Mouse (Mus musculus): ENCODE results near the gene Gpsm3. TPM values are rescaled to one million over a fixed set of nuclear protein-coding genes. Genes with fewer than 3 reads are reported as not detected.

Gpsm3 gene
- total and polyA plus RNA-seq, 2 experiments from 2014 or later, result 4.8 to 5.4 TPM

GRCm38 (mm10) chr17:34556406-34556805, 33.2 kb upstream of the Gpsm3 start:
- ATAC-seq, result no peak
- TF ChIP-seq CTCF (IDR thresholded peaks at IDR 0.05; ENCODE audit: low read depth), result no peak
- Histone ChIP-seq H3K27me3 (ENCODE audit: insufficient read depth, low read length) (no peaks in the 10 kb centered on the region), H3K4me3 (ENCODE audit: low read length) (no peak overlapping the region), H3K4me1 (ENCODE audit: insufficient read depth, low read length) (no peaks in the 10 kb centered on the region), H3K9me3 (ENCODE audit: low read length) (no peaks in the 10 kb centered on the region), H3K9ac (replicated peaks; ENCODE audit: low read length) (no peak overlapping the region), H3K4me2 (ENCODE audit: low read depth, low read length) (no peak overlapping the region), H3K36me3 (ENCODE audit: insufficient read depth, low read length) (no peaks in the 10 kb centered on the region), H3K27ac (no peak overlapping the region)
- 85% methylated on average over 8 of the region's 8 CpGs for WGBS
- no peak for DNase-seq (ENCODE audit: low spot score)

GRCm38 (mm10) chr17:34557411-34557810, 32.2 kb upstream of the Gpsm3 start:
- no peak overlapping the region for H3K4me3 ChIP-seq (ENCODE audit: low read length)
- no peaks in the 10 kb centered on the region for H3K27me3 ChIP-seq (ENCODE audit: insufficient read depth, low read length)
- TF ChIP-seq CTCF (IDR thresholded peaks at IDR 0.05; ENCODE audit: low read depth), result no peak
- H3K36me3 ChIP-seq (ENCODE audit: insufficient read depth, low read length), result no peaks in the 10 kb centered on the region
- 78% methylated on average over 11 of the region's 11 CpGs for WGBS
- H3K9ac ChIP-seq (replicated peaks; ENCODE audit: low read length), result no peak overlapping the region
- H3K4me1 ChIP-seq (ENCODE audit: insufficient read depth, low read length), result no peaks in the 10 kb centered on the region
- ATAC-seq (no peak), DNase-seq (ENCODE audit: low spot score) (no peak)
- no peaks in the 10 kb centered on the region for H3K9me3 ChIP-seq (ENCODE audit: low read length)
- H3K4me2 ChIP-seq (ENCODE audit: low read depth, low read length), result no peak overlapping the region
- no peak overlapping the region for H3K27ac ChIP-seq

- 82% methylated on average over 7 of the region's 7 CpGs for WGBS
- Histone ChIP-seq H3K4me3 (ENCODE audit: low read length) (no peak overlapping the region), H3K27me3 (ENCODE audit: insufficient read depth, low read length) (no peaks in the 10 kb centered on the region), H3K27ac (no peak overlapping the region), H3K4me2 (ENCODE audit: low read depth, low read length) (no peak overlapping the region), H3K36me3 (ENCODE audit: insufficient read depth, low read length) (no peaks in the 10 kb centered on the region), H3K9ac (replicated peaks; ENCODE audit: low read length) (no peak overlapping the region), H3K4me1 (ENCODE audit: insufficient read depth, low read length) (no peaks in the 10 kb centered on the region), H3K9me3 (ENCODE audit: low read length) (no peaks in the 10 kb centered on the region)
- no peak for TF ChIP-seq CTCF (IDR thresholded peaks at IDR 0.05; ENCODE audit: low read depth)
- DNase-seq (ENCODE audit: low spot score) (no peak), ATAC-seq (no peak)
Measured at GRCm38 (mm10) chr17:34559116-34559515, 30.5 kb upstream of the Gpsm3 start.

GRCm38 (mm10) chr17:34559895-34560294, 29.7 kb upstream of the Gpsm3 start:
- Histone ChIP-seq H3K4me3 (ENCODE audit: low read length) (no peak overlapping the region), H3K4me1 (ENCODE audit: insufficient read depth, low read length) (no peaks in the 10 kb centered on the region), H3K9ac (replicated peaks; ENCODE audit: low read length) (no peak overlapping the region), H3K9me3 (ENCODE audit: low read length) (no peaks in the 10 kb centered on the region), H3K27me3 (ENCODE audit: insufficient read depth, low read length) (no peaks in the 10 kb centered on the region), H3K36me3 (ENCODE audit: insufficient read depth, low read length) (no peaks in the 10 kb centered on the region), H3K27ac (no peak overlapping the region), H3K4me2 (ENCODE audit: low read depth, low read length) (no peak overlapping the region)
- DNase-seq (ENCODE audit: low spot score) (no peak), ATAC-seq (no peak)
- TF ChIP-seq CTCF (IDR thresholded peaks at IDR 0.05; ENCODE audit: low read depth), result no peak
- 38% methylated on average over 15 of the region's 15 CpGs for WGBS

- TF ChIP-seq CTCF (IDR thresholded peaks at IDR 0.05; ENCODE audit: low read depth), result no peak
- DNase-seq (ENCODE audit: low spot score) (no peak), ATAC-seq (no peak)
- 94% methylated on average over 6 of the region's 6 CpGs for WGBS
- no peaks in the 10 kb centered on the region for H3K36me3 ChIP-seq (ENCODE audit: insufficient read depth, low read length)
- no peak overlapping the region for H3K27ac ChIP-seq
- no peak overlapping the region for H3K4me3 ChIP-seq (ENCODE audit: low read length)
- H3K9ac ChIP-seq (replicated peaks; ENCODE audit: low read length), result no peak overlapping the region
- H3K27me3 ChIP-seq (ENCODE audit: insufficient read depth, low read length), result no peaks in the 10 kb centered on the region
- H3K4me2 ChIP-seq (ENCODE audit: low read depth, low read length), result no peak overlapping the region
- H3K9me3 ChIP-seq (ENCODE audit: low read length), result no peaks in the 10 kb centered on the region
- no peaks in the 10 kb centered on the region for H3K4me1 ChIP-seq (ENCODE audit: insufficient read depth, low read length)
Measured at GRCm38 (mm10) chr17:34560438-34560837, 29.2 kb upstream of the Gpsm3 start.

- WGBS, result 51% methylated on average over 8 of the region's 8 CpGs
- Histone ChIP-seq H3K9ac (replicated peaks; ENCODE audit: low read length) (no peak overlapping the region), H3K4me1 (ENCODE audit: insufficient read depth, low read length) (no peaks in the 10 kb centered on the region)
Measured at GRCm38 (mm10) chr17:34561200-34561599, 28.4 kb upstream of the Gpsm3 start.

GRCm38 (mm10) chr17:34562595-34562994, 27.0 kb upstream of the Gpsm3 start:
- Histone ChIP-seq H3K4me3 (ENCODE audit: low read length) (no peak overlapping the region), H3K4me1 (ENCODE audit: insufficient read depth, low read length) (no peaks in the 10 kb centered on the region), H3K27ac (no peak overlapping the region), H3K36me3 (ENCODE audit: insufficient read depth, low read length) (no peaks in the 10 kb centered on the region), H3K9ac (replicated peaks; ENCODE audit: low read length) (no peak overlapping the region), H3K9me3 (ENCODE audit: low read length) (no peaks in the 10 kb centered on the region), H3K4me2 (ENCODE audit: low read depth, low read length) (no peak overlapping the region), H3K27me3 (ENCODE audit: insufficient read depth, low read length) (no peaks in the 10 kb centered on the region)
- 72% methylated on average over 3 of the region's 3 CpGs for WGBS
- DNase-seq (ENCODE audit: low spot score) (no peak), ATAC-seq (no peak)
- TF ChIP-seq CTCF (IDR thresholded peaks at IDR 0.05; ENCODE audit: low read depth), result no peak

More at GRCm38 (mm10) chr17:34561200-34561599, 28.4 kb upstream of the Gpsm3 start:
- H3K9me3 ChIP-seq (ENCODE audit: low read length), result no peaks in the 10 kb centered on the region
- no peak overlapping the region for H3K4me2 ChIP-seq (ENCODE audit: low read depth, low read length)
- peak; percentile 11 for DNase-seq (ENCODE audit: low spot score)
- no peak overlapping the region for H3K27ac ChIP-seq
- no peaks in the 10 kb centered on the region for H3K36me3 ChIP-seq (ENCODE audit: insufficient read depth, low read length)
- no peak for TF ChIP-seq CTCF (IDR thresholded peaks at IDR 0.05; ENCODE audit: low read depth)
- no peak for ATAC-seq
- no peak overlapping the region for H3K4me3 ChIP-seq (ENCODE audit: low read length)
- no peaks in the 10 kb centered on the region for H3K27me3 ChIP-seq (ENCODE audit: insufficient read depth, low read length)

Measured in hindbrain, postnatal 0 days (tissue).